Mouse (Mus musculus): ENCODE results near the gene Igsf3.

The Igsf3 gene

DNA sequence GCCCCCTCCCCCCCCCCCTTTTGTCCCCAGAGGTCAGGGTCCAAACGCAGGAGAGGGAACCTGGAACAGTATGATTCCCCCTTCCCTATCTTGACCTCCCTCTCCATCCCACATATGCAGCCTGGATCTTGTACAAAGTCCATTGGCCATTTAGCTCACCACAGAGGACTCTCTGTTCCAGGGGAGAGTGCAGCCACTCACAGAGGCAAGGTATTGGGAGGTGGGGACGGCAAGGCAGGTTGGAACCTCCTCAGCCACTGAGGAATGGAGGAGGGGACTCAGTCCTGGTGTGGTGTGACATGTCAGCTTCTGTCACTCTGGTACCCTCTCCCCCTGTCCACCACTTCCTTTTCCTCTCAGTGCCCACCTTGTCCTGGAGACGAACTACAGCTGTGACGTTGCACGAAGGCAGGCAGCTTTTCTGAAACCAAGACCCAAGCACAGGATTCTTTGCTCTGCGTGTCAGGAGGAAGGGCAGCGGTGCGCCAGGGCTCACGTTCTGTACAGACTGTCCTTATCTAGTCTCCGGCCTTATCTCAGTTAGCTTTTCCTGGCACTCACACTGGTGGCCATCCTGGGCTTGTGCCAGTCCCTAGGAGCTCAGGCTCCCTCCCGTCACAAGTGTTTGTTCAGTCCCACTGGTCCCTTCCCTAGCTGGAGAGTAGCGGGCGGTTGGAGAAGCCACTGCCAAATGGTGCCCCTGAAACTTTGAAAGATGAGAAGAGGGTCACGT lies 130.3 kb downstream of the Igsf3 start:
- no peak for DNase-seq (ENCODE audit: low spot score)

DNA sequence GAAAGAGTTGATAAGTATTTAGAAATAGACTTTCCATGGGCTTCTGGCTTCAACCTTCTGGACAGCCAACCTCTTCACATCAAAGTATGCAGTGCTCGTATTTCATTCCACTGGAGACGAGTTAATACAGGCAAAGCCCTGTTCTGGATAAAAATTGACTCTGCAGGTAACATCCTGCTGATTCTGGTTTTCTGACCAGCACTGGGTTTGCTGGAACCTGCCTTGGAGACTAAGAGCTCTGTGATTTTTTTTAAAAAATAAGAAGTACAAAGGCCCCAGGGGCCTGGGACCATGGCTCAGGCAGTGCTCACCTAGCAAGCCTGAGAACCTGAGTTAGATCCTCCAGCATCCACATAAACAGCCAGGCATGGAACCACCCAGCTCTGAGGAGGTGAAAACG lies 130.9 kb downstream of the Igsf3 start:
- no peak for DNase-seq (ENCODE audit: low spot score)

DNA sequence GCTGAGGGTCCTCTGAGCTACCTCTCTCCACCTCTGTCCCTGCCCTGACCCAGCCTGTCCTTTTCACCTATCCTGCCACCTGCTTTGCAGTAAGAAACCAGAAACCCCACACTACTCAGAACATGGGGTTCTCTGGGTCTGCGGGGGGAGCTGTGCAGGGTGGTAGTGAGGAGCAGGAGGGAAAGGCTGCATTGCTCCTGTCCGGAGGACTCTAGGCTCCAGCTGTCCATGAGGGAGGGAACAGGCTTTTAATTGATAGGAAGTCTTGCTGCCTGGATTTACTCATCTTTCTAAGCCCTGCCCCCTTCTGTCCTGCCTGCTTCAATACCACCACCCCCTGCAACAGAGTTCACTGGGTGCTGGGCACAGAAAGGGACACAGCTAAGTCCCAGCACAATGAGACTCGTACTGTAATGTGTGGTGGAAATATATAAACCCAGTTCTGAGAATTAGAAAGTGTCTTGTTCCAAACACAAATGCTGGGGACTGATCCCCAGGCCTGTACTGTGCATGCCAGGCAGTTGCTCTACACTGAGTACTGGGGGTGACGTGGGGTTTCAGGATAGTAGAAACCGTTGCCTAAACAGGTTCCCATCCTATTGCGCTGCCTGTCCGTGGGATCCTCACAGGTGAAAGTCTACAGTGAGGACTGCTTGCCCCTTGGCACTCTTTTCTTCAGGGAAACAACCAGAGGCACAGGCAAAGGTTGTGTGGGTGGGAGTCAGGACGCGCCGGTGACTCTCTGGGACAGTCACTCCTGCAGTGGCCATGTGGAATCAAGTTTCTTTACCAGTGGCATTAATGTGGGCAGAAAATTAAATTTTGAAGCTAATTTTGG lies 133.0 kb downstream of the Igsf3 start:
- no peak for DNase-seq (ENCODE audit: low spot score)

DNA sequence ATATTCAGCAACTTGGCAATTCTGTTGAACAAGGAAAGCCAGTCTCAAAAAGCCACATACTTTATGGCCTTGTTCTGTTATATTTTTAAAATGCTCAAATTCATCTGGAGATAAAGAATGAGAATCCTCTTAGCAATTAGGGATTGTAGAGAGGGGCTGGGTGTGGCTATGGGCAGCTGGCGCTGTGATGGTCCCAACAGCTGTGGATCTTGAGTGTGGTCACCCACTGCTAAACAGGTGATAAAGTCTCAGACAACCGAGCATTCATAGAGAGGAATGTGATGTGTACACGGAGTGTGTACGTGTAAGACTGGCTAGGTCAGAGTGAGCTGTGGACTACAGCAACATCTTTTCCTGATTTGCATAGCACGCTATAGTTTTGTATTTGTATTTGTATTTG lies 133.7 kb downstream of the Igsf3 start:
- DNase-seq (ENCODE audit: low spot score) = no peak

Measured in layer of hippocampus, adult 11-12 months (tissue).